Mouse (Mus musculus) adrenal gland, postnatal 10 days (tissue): ENCODE measurements around the gene H2-K1. TPM values are rescaled to one million over a fixed set of nuclear protein-coding genes. Genes with fewer than 3 reads are reported as not detected.

Source experiments
- DNase-seq: peaks from one replicate; pipeline ENCODE4 v3.0.0; 2021; ENCODE audit warnings: mixed read lengths
- long read RNA-seq, 2 experiments: library from polyadenylated mRNA; stranded (forward); transcript quantifications; one replicate each; pipeline ENCODE4 v2.0.0; 2021
- total RNA-seq, 2 experiments: library from RNA; stranded (reverse); gene quantifications; 2 replicates each; pipeline ENCODE4 v1.2.3; 2021

H2-K1 gene
- 100 to 1,000 TPM; 204 to 217 TPM for total RNA-seq
- long read RNA-seq, experiment 1, transcript H2-K1-205 (8 exons, 1,570 nt): major isoform, 76 of 220 reads
- long read RNA-seq, experiment 1, transcript H2-K1-201 (8 exons, 1,619 nt): minor isoform, 65 of 220 reads
- long read RNA-seq, experiment 1, partial matches to known transcripts: 39 of 220 reads
- long read RNA-seq, experiment 1, other reads (novel, unspliced or antisense): 38 of 220 reads
- long read RNA-seq, experiment 2, transcript H2-K1-201 (8 exons, 1,619 nt): major isoform, 28 of 88 reads
- long read RNA-seq, experiment 2, transcript H2-K1-205 (8 exons, 1,570 nt): minor isoform, 20 of 88 reads
- long read RNA-seq, experiment 2, partial matches to known transcripts: 7 of 88 reads
- long read RNA-seq, experiment 2, other reads (novel, unspliced or antisense): 30 of 88 reads

GRCm38 (mm10) chr17:34000150-34000537 is at the start of gene H2-K1:
TSS of gene H2-K1 (minus strand) at chr17:34000347.
- peak; percentile 94 for DNase-seq

GRCm38 (mm10) chr17:34047404-34048050 is 47.4 kb upstream of the H2-K1 start:
- no peak for DNase-seq

- DNase-seq: no peak
Observed at GRCm38 (mm10) chr17:34045941-34046340, 45.8 kb upstream of the H2-K1 start.

- DNase-seq: peak; percentile 76
Observed at GRCm38 (mm10) chr17:34039562-34040450, 39.7 kb upstream of the H2-K1 start.

GRCm38 (mm10) chr17:34038878-34039561 is 38.9 kb upstream of the H2-K1 start, which contains the start of gene Col11a2:
TSS of gene Col11a2 (plus strand) at chr17:34039437.
- peak; percentile 32 for DNase-seq

- peak; percentile 53 for DNase-seq
Observed at GRCm38 (mm10) chr17:34038440-34038839, 38.3 kb upstream of the H2-K1 start.

GRCm38 (mm10) chr17:34037241-34037640 is 37.1 kb upstream of the H2-K1 start:
- DNase-seq: no peak

- peak; percentile 71 for DNase-seq
Observed at GRCm38 (mm10) chr17:34036647-34037046, 36.5 kb upstream of the H2-K1 start.

- DNase-seq: no peak
Observed at GRCm38 (mm10) chr17:34035517-34035916, 35.4 kb upstream of the H2-K1 start.

GRCm38 (mm10) chr17:34034064-34034463 is 33.9 kb upstream of the H2-K1 start:
- peak; percentile 79 for DNase-seq

GRCm38 (mm10) chr17:34033441-34033840 is 33.3 kb upstream of the H2-K1 start:
- no peak for DNase-seq

- peak; percentile 42 for DNase-seq
Observed at GRCm38 (mm10) chr17:34032806-34033205, 32.7 kb upstream of the H2-K1 start.

- DNase-seq: peak; percentile 86
Observed at GRCm38 (mm10) chr17:34032174-34032632, 32.1 kb upstream of the H2-K1 start.

GRCm38 (mm10) chr17:34031465-34032173 is 31.5 kb upstream of the H2-K1 start, which contains the start of the genes Slc39a7 and Rxrb:
TSS of gene Slc39a7 (minus strand) at chr17:34031682.
TSS of gene Rxrb (plus strand) at chr17:34031812.
- DNase-seq: peak; percentile 100

GRCm38 (mm10) chr17:34030861-34031326 is 30.7 kb upstream of the H2-K1 start:
- no peak for DNase-seq

GRCm38 (mm10) chr17:34029890-34030595 is 29.9 kb upstream of the H2-K1 start:
- DNase-seq: peak; percentile 9

GRCm38 (mm10) chr17:34029150-34029889 is 29.2 kb upstream of the H2-K1 start:
- peak; percentile 12 for DNase-seq

GRCm38 (mm10) chr17:34028501-34029149 is 28.5 kb upstream of the H2-K1 start:
- peak; percentile 23 for DNase-seq
